Mouse (Mus musculus) adrenal gland, postnatal 0 days (tissue): ENCODE measurements around the gene Sprr2j-ps. TPM values are rescaled to one million over a fixed set of nuclear protein-coding genes. Genes with fewer than 3 reads are reported as not detected.

Experiments
- polyA plus RNA-seq: library from polyadenylated mRNA; unstranded; fragments of >200 nt; fragmentation: Nextera tagmentation; extraction: Ambion mirVana; gene quantifications from 2 replicates; pipeline ENCODE4 v1.2.1, GENCODE M21; 2015

Sprr2j-ps gene
- 0.39 TPM in 1 of 2 replicates, not detected in the other for polyA plus RNA-seq

GRCm38 (mm10) chr3:92417782-92418181 is at the start of gene Sprr2j-ps:
TSS of gene Sprr2j-ps (plus strand) at chr3:92418082.

GRCm38 (mm10) chr3:92385385-92385784 is 32.5 kb upstream of the Sprr2j-ps start, which contains the start of gene Sprr2h:
TSS of gene Sprr2h (plus strand) at chr3:92385685.

GRCm38 (mm10) chr3:92407691-92408090 is 10.2 kb upstream of the Sprr2j-ps start, which contains the start of gene Sprr2i:
TSS of gene Sprr2i (plus strand) at chr3:92407991.

GRCm38 (mm10) chr3:92429323-92429722 is 11.4 kb downstream of the Sprr2j-ps start, which contains the start of gene Gm9774:
TSS of gene Gm9774 (minus strand) at chr3:92429423.

GRCm38 (mm10) chr3:92432282-92432681 is 14.4 kb downstream of the Sprr2j-ps start, which contains the start of gene Sprr2k:
TSS of gene Sprr2k (plus strand) at chr3:92432582.

GRCm38 (mm10) chr3:92438689-92439088 is 20.8 kb downstream of the Sprr2j-ps start, which contains the start of gene Sprr1b:
TSS of gene Sprr1b (minus strand) at chr3:92438789.

GRCm38 (mm10) chr3:92458620-92459019 is 40.7 kb downstream of the Sprr2j-ps start, which contains the start of gene Sprr3:
TSS of gene Sprr3 (minus strand) at chr3:92458720.

Other genes with a start within 250 kb of the Sprr2j-ps start
- 0.39 TPM in 1 of 2 replicates, not detected in the other for gene Sprr2a1, start 202.3 kb upstream of the Sprr2j-ps start, polyA plus RNA-seq
- gene Sprr2a2, start 202.2 kb upstream of the Sprr2j-ps start, polyA plus RNA-seq = 2.6 and 32.2 TPM in 2 replicates
- 0.59 and 1.6 TPM in 2 replicates for gene Sprr2a3, start 132.7 kb upstream of the Sprr2j-ps start, polyA plus RNA-seq
- gene Sprr2b, start 101.5 kb upstream of the Sprr2j-ps start, polyA plus RNA-seq = not detected in 2 replicates
- not detected in 2 replicates for gene Sprr2d, start 78.9 kb upstream of the Sprr2j-ps start, polyA plus RNA-seq
- not detected in 2 replicates for gene Sprr2e, start 65.9 kb upstream of the Sprr2j-ps start, polyA plus RNA-seq
- not detected in 2 replicates for gene Sprr2f, start 52.9 kb upstream of the Sprr2j-ps start, polyA plus RNA-seq
- 0.36 TPM in 1 of 2 replicates, not detected in the other for gene Sprr2h, start 32.4 kb upstream of the Sprr2j-ps start, polyA plus RNA-seq
- 0.22 TPM in 1 of 2 replicates, not detected in the other for gene Sprr2i, start 10.1 kb upstream of the Sprr2j-ps start, polyA plus RNA-seq
- 6.7 and 8.1 TPM in 2 replicates for gene Gm9774, start 11.3 kb downstream of the Sprr2j-ps start, polyA plus RNA-seq
- not detected in 2 replicates for gene Sprr2k, start 14.5 kb downstream of the Sprr2j-ps start, polyA plus RNA-seq
- 0.32 TPM in 1 of 2 replicates, not detected in the other for gene Sprr1b, start 20.7 kb downstream of the Sprr2j-ps start, polyA plus RNA-seq
- gene Sprr3, start 40.6 kb downstream of the Sprr2j-ps start, polyA plus RNA-seq = 0.25 and 4.2 TPM in 2 replicates
- 1.6 and 7.8 TPM in 2 replicates for gene Sprr1a, start 67.8 kb downstream of the Sprr2j-ps start, polyA plus RNA-seq
- gene Sprr4, start 82.4 kb downstream of the Sprr2j-ps start, polyA plus RNA-seq = not detected in 2 replicates
- not detected in 2 replicates for gene 2310046K23Rik, start 116.4 kb downstream of the Sprr2j-ps start, polyA plus RNA-seq
- gene Ivl, start 155.7 kb downstream of the Sprr2j-ps start, polyA plus RNA-seq = 0.38 TPM in 1 of 2 replicates, not detected in the other
- 0.15 and 0.84 TPM in 2 replicates for gene Smcp, start 170.9 kb downstream of the Sprr2j-ps start, polyA plus RNA-seq
- not detected in 2 replicates for gene 2210017I01Rik, start 189.4 kb downstream of the Sprr2j-ps start, polyA plus RNA-seq
- gene Lce6a, start 203.6 kb downstream of the Sprr2j-ps start, polyA plus RNA-seq = 3.2 and 3.3 TPM in 2 replicates
- 0.71 TPM in 1 of 2 replicates, not detected in the other for gene Lce1a1, start 230.2 kb downstream of the Sprr2j-ps start, polyA plus RNA-seq
- gene Lce1b, start 238.8 kb downstream of the Sprr2j-ps start, polyA plus RNA-seq = 0.35 TPM in 1 of 2 replicates, not detected in the other